Mouse (Mus musculus) ES-E14 (cell line): Measurements from ENCODE around the gene Dst.

Experiments used
- CHD2 ChIP-seq: IDR thresholded peaks from 2 replicates; pipeline ENCODE4 v1.6.1; 2014; ENCODE audit warnings: mild to moderate bottlenecking, low read depth, low read length, inconsistent platforms
- HCFC1 ChIP-seq: IDR thresholded peaks from 2 replicates; pipeline ENCODE4 v1.6.1; 2012; ENCODE audit warnings: low read length, inconsistent platforms, borderline replicate concordance; ENCODE audit not compliant: insufficient read depth
- MAFK ChIP-seq: IDR thresholded peaks from 2 replicates; pipeline ENCODE4 v1.6.1; 2014; ENCODE audit warnings: mild to moderate bottlenecking, low read depth, low read length, inconsistent platforms; ENCODE audit not compliant: insufficient read depth
- ZC3H11A ChIP-seq: IDR thresholded peaks from 2 replicates; pipeline ENCODE4 v1.6.1; 2012; ENCODE audit warnings: low read depth, mild to moderate bottlenecking, inconsistent platforms, low read length, borderline replicate concordance

- no peak for TF ChIP-seq ZC3H11A
- no peak for TF ChIP-seq CHD2
- no peak for TF ChIP-seq MAFK
- no peak for TF ChIP-seq HCFC1
Measured at GRCm38 (mm10) chr1:33922975-33923374, 14.9 kb downstream of the Dst start.
